Mouse (Mus musculus) monocyte, adult 2 months (primary cell): ENCODE measurements around the gene Sparcl1.

ENCODE experiments used
- DNase-seq, 2 experiments: peaks; one replicate each; pipeline ENCODE4 v3.0.0; 2022; ENCODE audit warnings: low spot score in 2 of 2, low read depth in 1 of 2

Sparcl1 gene

GRCm38 (mm10) chr5:104110171-104110920 is 3.2 kb downstream of the Sparcl1 start:
- no peak for DNase-seq

DNA sequence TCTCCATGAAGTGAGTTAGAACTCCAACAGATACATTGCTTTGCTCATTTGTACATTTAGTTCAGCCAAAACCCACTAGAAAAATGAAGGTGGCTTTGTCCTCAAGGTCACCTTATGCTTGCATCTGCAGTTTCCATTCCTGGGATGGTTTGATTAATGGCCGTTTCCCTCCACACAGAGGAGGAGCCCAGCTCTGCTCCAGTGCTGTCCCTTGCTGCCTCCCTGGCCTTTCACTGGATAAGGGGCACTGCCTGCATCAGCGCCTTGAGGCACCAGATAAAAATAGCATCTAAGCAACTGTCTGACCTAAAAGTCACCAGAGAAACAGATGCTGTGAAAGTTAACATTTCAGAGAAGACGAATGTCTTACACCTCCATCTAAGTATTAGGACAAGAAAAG is 4.0 kb downstream of the Sparcl1 start:
- DNase-seq, result no peak

DNA sequence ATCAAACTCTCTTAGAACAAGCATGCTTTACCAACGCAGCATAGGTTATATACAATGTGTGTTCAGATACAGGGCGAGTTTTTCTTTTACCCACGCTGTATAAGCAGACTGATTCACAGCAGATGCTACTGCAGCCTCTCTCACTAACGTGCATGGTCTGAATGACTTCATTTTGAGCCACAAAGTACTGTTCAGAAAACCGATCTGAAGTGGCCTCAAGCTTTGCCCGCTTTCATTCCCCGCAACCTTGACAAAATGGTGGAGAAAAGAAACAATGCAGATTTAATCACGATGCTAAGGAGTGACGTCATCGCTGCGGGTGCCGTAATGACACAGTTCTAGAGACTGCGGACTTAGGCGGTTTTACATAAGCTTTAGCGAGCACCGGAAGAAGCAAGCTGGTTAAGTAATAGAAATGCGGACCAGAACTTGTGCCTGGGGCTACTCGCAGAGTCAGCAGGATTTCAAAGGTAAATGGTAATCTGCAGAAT is 4.6 kb downstream of the Sparcl1 start:
- no peak for DNase-seq

GRCm38 (mm10) chr5:104108127-104108875 is 5.2 kb downstream of the Sparcl1 start:
- DNase-seq, result no peak

- DNase-seq, result no peak
Observed at GRCm38 (mm10) chr5:104104111-104104510, 9.4 kb downstream of the Sparcl1 start.

GRCm38 (mm10) chr5:104103171-104103570 is 10.4 kb downstream of the Sparcl1 start:
- DNase-seq, result no peak

DNA sequence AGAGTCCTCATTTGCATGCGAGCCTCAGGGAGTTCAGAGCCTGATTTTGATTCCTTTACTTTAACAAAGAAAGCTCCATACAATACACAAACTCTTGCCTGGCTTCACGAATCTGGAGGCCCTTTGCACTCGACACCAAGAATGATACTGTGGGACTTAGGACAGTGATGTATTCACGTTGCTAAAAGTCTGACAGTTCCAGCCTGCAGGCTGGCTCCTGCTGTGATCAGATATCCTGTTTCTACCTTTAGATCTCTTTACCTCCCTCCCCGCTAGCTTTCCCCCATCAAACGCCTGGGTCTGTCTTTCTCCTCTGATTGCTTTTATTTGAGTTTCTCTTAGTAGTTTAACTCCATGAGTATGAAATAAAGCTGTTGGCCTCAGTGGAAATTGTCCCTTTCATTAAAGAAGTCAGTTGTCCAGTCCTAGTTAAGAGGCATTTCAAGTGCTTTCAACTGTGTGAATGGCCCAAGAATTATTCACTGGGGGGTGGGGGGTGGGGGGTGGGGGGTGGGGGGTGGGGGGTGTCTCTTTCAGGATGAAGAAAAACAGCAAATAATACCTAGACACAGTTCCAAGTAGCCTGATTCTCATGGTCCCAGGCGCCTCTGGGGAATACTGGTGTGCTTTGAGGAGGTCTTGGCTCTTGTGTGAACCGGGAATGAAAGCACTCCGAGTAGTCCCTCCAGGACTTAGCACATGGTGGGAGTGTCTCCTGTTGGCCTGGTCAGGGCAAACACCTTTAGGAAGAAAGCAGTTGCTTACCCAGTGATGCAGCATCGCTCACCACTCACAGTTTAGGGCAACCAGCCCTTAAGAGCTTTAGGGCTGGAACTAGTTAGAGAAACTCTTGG is 11.6 kb downstream of the Sparcl1 start:
- no peak for DNase-seq

DNA sequence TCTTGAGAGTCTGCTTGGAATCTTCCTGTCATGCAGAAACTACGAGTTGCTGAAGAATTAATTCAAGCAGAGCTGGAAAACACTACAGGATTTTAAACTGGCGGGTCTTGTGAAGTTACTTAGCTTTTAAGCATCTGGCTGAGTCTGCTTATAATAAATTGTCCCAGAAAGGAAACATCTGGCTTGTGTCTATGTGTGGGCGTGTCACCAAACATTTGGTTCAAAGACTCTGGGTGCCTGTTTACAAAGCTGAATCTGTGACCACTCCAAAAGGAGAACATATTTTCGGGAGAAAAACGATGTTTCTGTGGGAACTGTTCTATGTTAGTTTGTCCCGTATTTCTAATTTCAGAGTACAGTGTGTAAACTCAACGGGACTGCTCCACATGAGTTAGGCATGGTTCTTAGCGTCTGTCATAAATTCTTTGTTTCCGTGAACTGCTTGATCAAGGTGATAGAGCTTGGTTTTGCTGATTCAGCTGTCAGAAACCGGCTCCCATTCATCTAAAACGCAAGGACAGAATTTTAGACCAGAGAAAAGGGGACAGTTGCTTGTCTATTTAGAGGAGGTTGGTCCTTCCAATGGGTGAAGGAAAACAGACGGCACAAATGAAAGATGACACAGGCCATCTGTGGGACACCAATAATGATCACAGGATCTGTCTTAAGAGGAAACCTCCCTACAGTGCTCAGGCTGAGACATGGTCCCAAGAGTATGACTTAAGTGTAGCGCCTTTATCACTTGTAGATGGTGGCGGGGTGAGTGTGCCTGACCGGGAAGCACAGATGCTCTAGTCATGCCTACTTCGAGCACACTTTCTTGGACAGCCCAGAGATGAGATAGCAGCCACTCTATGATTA is 17.2 kb downstream of the Sparcl1 start:
- DNase-seq, result no peak

DNA sequence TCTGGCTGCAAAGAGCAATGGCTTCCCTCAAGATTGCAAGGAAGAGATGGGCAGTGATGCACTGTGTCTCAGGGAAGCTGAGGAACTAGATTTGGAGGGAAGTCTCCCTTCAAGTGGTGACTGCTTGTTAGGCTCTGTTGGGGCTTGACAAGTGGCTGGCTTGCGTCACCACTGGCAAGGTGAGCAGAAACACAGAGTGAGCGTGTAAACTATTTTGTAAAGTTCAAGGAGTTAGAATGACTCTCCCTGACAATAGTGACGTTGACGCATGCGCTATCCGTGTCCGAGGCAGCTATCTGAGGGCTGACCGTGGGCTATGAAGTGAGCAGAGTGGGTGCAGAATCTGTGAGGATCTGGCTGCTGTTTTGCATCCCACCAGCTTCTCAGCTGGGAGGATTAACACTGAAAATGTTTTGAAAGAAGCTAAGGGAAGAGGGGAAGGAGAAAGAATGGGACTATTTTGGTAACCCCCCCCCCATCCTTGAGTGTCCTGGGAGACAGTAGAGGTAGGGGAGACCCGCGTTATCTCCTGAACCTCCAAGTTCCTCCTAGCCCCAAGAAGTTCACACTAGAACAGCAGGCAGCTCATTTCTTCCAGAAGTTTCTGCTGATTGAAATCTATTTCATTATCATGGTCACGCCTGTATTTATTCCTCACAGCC is 18.0 kb downstream of the Sparcl1 start:
- no peak for DNase-seq

- DNase-seq, result no peak
Observed at GRCm38 (mm10) chr5:104089751-104090150, 23.8 kb downstream of the Sparcl1 start.

- no peak for DNase-seq
Observed at GRCm38 (mm10) chr5:104085366-104085765, 28.2 kb downstream of the Sparcl1 start.

DNA sequence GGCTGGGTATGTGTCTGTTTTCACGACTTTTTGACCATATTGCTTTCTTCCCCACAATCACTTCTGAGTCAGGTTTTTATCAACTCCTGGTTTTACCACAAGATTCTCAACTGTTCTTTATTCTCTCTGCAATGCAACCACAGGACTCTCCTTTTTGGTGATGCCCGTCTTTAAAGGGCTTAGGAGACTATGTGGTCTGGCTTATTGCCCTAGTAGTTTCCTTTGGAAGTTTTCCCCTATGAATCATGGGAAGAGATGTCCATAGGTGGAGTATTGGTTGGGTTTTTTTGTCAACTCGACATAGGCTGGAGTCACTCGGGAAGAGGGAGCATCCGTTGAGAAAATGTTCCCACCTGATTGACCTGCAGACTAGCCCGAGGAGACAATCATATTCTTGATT is 32.8 kb downstream of the Sparcl1 start:
- DNase-seq, result no peak

DNA sequence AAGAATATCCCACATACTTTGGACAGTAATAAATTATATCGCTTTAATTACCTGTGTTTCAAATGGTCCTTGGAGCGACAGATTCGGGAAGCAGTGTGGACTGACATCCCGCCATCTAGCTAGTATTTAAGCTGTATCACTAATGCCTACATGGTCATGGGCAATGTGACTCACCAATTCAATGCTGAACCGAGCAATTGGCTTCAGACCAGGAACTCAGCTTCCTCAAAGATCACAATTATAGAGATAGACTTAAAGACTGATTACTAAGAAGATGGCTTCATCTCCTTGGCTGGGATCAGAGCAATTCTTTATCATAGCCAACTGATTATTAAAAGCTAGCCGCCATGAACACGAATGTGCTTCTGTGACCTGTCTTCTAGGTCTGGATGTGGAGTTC is 36.0 kb downstream of the Sparcl1 start, which contains the start of gene Gm17660:
Gm17660 (minus strand) TSS at position 101 of the 400 bp plus-strand sequence.
- DNase-seq, result no peak

DNA sequence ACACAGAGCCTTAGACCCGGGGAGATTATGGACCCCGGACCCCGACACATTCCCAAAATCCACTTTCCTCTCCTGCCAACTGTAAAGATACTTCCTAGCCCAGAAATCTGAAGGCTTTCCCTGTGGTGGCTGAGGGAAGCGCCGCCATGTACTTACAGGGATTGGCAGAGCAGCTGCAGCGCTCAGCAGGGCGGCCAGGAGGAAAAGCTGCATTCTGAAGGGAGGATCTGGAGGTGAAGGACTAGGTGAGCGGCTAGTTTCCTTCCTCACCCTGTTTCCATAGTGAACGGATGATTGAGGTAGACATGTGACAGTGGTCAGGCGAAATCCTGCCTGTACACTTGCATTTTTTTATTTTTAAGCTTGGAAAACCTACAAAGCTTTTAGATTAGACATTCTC is 37.2 kb downstream of the Sparcl1 start:
- no peak for DNase-seq

DNA sequence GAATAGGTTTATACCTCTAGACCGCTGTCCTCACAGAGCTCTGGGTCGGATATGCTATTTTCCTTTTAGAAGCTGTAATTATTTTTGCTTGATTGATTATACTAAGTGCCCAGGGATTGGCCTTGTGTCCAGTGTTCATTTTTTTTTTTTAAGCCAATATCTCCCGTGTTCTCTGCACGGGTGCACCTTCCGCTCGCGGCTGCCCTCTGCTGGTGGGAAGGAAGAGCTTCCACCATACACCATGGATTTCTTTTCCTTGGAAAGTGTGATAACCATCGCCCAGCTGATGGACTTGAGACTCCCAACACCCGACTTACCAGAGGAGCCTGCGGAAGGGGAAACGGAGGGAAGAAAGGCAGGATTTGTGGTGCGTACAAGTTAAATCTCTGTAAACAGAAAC is 39.1 kb downstream of the Sparcl1 start:
- peak in 1 of 2 experiments; percentile 8 for DNase-seq

GRCm38 (mm10) chr5:104073602-104074001 is 39.9 kb downstream of the Sparcl1 start:
- DNase-seq, result no peak

GRCm38 (mm10) chr5:104072272-104072886 is 41.2 kb downstream of the Sparcl1 start:
- DNase-seq, result no peak

DNA sequence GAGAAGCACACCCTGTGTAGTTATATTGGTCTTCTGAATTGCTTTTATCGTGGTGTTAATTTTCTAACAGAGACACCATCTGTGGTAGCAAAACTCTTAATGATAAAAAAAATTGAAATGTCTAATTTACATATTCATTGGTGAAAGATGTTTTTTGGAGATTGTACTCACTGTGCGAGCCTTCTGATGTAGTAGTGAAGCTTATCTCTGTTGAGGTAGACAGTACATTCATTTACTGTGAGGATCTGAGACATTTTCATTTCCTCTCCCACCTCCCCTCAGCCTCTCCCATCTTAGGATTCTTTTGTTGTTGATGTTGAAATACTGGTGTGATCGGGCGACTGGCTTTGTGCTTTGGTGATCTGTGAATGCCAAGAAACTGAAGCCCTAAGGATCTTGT is 42.5 kb downstream of the Sparcl1 start:
- no peak for DNase-seq

- DNase-seq, result no peak
Observed at GRCm38 (mm10) chr5:104068751-104069150, 44.8 kb downstream of the Sparcl1 start.
